Mouse (Mus musculus) olfactory bulb, adult 2 months (tissue): ENCODE data around the gene Pgr. TPM values are rescaled to one million over a fixed set of nuclear protein-coding genes. Genes with fewer than 3 reads are reported as not detected.

Source experiments
- H3K27ac ChIP-seq: fragments of 200-500 bp; 2 replicates; pipeline ENCODE4 v1.5.1; 2012; ENCODE audit warnings: low read depth, low read length; ENCODE audit not compliant: insufficient read depth
- H3K4me1 ChIP-seq: fragments of 200-500 bp; 2 replicates; pipeline ENCODE4 v1.6.1; 2012; ENCODE audit warnings: low read length; ENCODE audit not compliant: control insufficient read depth, insufficient read depth
- H3K4me3 ChIP-seq: fragments of 200-500 bp; 2 replicates; pipeline ENCODE4 v1.5.1; 2012; ENCODE audit warnings: mild to moderate bottlenecking, low read depth, low read length, moderate library complexity; ENCODE audit not compliant: insufficient read depth
- CTCF ChIP-seq: fragments of 200-500 bp; IDR thresholded peaks from 2 replicates; pipeline ENCODE4 v1.5.1; 2012; ENCODE audit warnings: low read depth, mild to moderate bottlenecking, low read length, moderate library complexity; ENCODE audit not compliant: insufficient read depth
- POLR2A ChIP-seq: fragments of 200-500 bp; IDR thresholded peaks from 2 replicates; pipeline ENCODE4 v1.6.1; 2012; ENCODE audit warnings: mild to moderate bottlenecking, low read depth, low read length, moderate library complexity; ENCODE audit not compliant: insufficient read depth
- WGBS: fragments of 180-500 bp; shearing (Covaris S2); methylation state at CpG from one replicate; pipeline ENCODE4 v1.1.7; 2018; 5-methylcytosine and 5-hydroxymethylcytosine counted together
- polyA plus RNA-seq: library from polyadenylated mRNA; stranded (reverse); fragments of >200 nt; gene quantifications from 2 replicates; pipeline ENCODE4 v1.2.4, GENCODE M21; 2012; ENCODE audit warnings: low replicate concordance; ENCODE audit not compliant: missing spikeins, insufficient read depth, insufficient read length

Gene Pgr
- polyA plus RNA-seq, 1 experiment, result not detected

GRCm38 (mm10) chr9:8937753-8938152, 38.1 kb downstream of the Pgr start:
- Histone ChIP-seq H3K4me3 (no peak overlapping the region), H3K27ac (no peak overlapping the region), H3K4me1 (no peaks in the 10 kb centered on the region)
- 19% methylated on average over 1 of the region's 1 CpGs for WGBS
- TF ChIP-seq POLR2A (no peak), CTCF (no peak)

DNA sequence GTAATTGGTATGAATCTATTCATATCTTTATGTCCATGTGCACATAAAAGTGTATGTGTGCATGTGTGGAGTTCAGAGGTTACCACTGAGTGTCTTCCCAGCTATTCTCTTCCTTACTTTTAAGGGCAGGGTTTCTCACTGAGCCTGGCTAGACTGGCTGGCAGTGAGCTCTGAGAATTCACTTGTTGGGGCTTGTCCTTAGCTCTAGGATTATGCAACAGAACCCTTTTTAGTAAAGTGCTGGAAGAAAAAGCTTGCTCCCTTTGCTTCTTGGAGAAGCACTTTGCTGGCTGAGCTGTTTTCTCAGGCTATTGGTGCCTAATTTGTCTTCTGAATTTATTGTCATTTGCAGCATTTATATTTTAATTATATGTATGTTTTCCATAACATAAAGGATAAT, 53.7 kb downstream of the Pgr start:
- Histone ChIP-seq H3K27ac (no peak overlapping the region), H3K4me1 (no peaks in the 10 kb centered on the region), H3K4me3 (no peak overlapping the region)
- TF ChIP-seq CTCF, result no peak
- no peak for TF ChIP-seq POLR2A

- Histone ChIP-seq H3K4me3 (no peak overlapping the region), H3K27ac (no peak overlapping the region), H3K4me1 (no peaks in the 10 kb centered on the region)
- 66% methylated on average over 8 of the region's 8 CpGs for WGBS
- no peak for TF ChIP-seq CTCF
- TF ChIP-seq POLR2A, result no peak
Observed at GRCm38 (mm10) chr9:8964512-8965133, 65.0 kb downstream of the Pgr start.

DNA sequence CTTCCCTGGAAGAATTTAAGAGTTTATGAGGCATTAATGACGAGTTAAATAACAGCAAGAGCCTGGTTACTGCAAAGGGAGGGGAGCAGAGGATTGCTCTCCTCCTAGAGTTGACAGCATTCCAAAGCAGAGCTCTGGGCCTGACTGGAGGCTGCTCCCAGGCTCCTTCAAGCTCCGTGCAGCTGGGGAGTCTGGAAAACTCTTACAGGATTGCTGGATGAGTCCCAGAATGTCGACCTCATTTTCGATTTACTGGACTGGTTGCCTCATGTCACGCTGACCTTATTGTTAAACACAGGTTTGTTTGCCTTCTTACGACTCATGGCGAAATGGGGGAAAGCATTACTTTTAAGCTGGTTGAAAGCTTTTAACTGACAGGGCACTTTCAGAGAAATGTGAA, 70.6 kb downstream of the Pgr start:
- Histone ChIP-seq H3K27ac (no peak overlapping the region), H3K4me1 (no peaks in the 10 kb centered on the region), H3K4me3 (no peak overlapping the region)
- 30% methylated on average over 7 of the region's 7 CpGs for WGBS
- no peak for TF ChIP-seq POLR2A
- TF ChIP-seq CTCF, result no peak

DNA sequence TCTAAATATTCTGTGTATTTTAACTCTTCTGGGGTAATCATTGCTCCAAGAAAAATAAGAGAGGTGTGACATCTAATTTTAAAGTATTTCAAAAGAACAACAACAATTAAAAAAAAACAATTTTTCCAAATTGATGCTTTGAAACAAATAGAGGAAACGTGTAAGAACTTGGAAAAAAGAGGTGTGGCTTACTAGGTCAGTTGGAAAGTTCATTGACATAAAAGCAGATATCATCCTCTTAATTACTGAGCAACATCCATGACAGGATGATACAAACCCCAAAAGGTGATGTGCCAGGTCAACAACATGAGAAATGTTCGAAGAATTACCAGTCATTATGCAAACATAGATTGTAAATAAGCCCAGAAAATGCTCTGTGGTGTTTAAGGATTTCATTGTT, 71.9 kb downstream of the Pgr start, which contains the start of gene Gm16485:
Gene Gm16485, plus strand, starts transcription at position 301 of the 400 bp plus-strand sequence.
- WGBS, result 75% methylated on average over 2 of the region's 2 CpGs
- no peak within 1 kb of the TSS for H3K4me3 ChIP-seq
- no peak for TF ChIP-seq CTCF
- no peak for TF ChIP-seq POLR2A
- H3K4me1 ChIP-seq, result no peaks in the 10 kb centered on the region
- no peak within 1 kb of the TSS for H3K27ac ChIP-seq

DNA sequence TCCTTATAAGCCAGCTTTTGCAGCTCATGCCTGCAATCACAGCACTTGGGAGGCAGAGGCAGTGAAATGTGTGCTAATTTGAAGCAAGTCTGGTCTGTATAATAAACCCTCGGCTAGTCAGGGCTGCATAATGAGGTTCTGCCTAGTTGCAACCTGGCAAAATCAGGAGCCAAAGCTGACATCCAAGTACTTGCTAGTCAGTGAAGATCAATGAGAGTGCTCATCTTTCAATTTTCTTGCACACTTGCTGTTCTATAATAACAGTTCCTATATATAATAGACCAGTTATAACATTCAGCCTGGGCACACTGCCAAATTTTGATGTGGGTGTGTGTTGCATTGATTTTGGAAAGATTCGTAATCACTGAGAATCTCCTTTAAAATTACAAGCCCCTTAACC, 78.1 kb downstream of the Pgr start:
- H3K4me1 ChIP-seq, result no peaks in the 10 kb centered on the region
- TF ChIP-seq CTCF (no peak), POLR2A (no peak)
- H3K27ac ChIP-seq, result no peak overlapping the region
- 15% methylated on average over 2 of the region's 2 CpGs for WGBS
- no peak overlapping the region for H3K4me3 ChIP-seq

DNA sequence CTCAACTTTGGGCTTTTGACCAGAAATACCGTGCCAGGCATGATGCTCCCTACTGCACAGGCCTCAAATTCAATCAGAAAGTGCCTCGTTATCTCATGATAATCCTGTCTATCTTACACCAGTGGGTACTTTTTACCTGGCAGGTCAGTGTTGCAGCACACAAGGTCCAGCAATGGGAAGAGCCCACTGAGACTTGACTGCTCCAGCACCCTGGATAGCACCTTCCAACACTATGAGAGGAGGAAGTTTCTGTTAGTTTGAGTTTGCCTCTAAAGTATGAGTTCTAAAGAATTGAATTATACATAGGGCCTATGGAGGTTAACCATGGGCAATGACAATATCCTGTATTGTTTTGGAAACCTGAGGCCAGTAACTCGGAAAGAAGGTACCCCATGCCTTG, 82.7 kb downstream of the Pgr start:
- H3K4me1 ChIP-seq, result no peaks in the 10 kb centered on the region
- 84% methylated on average over 3 of the region's 3 CpGs for WGBS
- no peak overlapping the region for H3K4me3 ChIP-seq
- no peak for TF ChIP-seq POLR2A
- TF ChIP-seq CTCF, result no peak
- H3K27ac ChIP-seq, result no peak overlapping the region

DNA sequence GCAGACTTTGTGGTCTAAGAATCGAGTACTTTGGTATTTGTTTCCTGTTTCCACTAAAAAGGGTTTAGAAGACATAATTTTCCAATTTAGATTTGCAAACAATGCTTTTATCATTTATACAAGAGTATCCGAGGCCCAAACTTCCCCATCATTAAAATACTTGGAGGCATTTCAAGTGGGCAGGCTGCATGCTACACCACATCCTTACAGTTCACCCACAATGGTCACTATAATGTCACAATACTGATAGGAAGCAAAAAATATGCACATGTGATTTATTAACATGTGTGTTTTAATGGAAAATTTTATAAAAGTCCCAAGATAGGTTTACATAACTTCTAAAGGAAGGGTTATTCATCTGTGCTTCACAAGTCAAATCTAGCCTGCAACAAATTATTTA, 96.9 kb downstream of the Pgr start:
- 63% methylated on average over 2 of the region's 2 CpGs for WGBS
- TF ChIP-seq CTCF, result no peak
- TF ChIP-seq POLR2A, result no peak
- no peak overlapping the region for H3K27ac ChIP-seq
- no peaks in the 10 kb centered on the region for H3K4me1 ChIP-seq
- no peak overlapping the region for H3K4me3 ChIP-seq

DNA sequence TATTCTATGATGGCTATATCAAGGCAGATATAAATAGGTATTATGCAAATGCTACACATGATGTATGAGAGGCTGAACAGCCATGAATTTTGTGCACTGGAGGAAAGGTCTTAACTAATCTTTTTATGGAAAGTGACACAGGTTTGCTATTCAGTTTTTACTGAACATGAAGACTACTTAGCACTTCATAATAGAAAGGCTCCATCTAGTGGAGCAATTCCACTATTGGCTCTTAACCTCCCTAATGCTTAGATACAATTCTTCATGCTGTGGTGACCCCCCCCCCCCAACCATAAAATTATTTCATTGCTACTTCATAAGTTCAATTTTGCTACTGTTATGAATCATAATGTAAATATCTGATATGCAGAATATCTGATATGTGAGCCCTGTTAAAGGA, 101.5 kb downstream of the Pgr start:
- Histone ChIP-seq H3K4me3 (no peak overlapping the region), H3K27ac (no peak overlapping the region), H3K4me1 (no peaks in the 10 kb centered on the region)
- TF ChIP-seq CTCF (no peak), POLR2A (no peak)

DNA sequence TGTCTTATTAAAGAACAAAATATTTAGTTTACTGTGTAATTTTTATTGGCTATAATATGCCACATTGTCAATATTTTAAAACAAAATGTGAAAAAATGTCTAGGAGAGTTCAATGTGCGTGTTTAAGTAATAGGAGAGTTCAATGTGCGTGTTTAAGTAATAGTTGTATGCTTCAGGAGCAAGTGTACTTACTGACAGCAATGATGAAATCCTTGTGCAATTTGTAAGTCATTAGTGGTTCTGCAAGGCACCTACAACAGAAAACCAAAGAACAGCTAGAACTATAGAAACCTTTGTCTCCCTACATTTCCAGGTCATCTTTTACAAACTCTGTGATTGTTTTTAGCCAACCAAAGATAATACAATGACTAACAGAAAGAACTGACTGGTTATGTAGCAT, 115.5 kb downstream of the Pgr start:
- Histone ChIP-seq H3K27ac (no peak overlapping the region), H3K4me1 (no peaks in the 10 kb centered on the region), H3K4me3 (no peak overlapping the region)
- WGBS, result 96% methylated on average over 2 of the region's 2 CpGs
- TF ChIP-seq POLR2A, result no peak
- TF ChIP-seq CTCF, result no peak

Other genes with a start within 250 kb of the Pgr start
- gene Gm16485, start 72.0 kb downstream of the Pgr start, polyA plus RNA-seq, result not detected in 2 replicates